Mouse (Mus musculus) mesoderm, embryonic 11.5 days (tissue): ENCODE data around the gene Tnfaip1.
A peak's percentile ranks its signal among the peaks of the same experiment; 100 is the strongest.
"Not testable (repeated sequence)": the region's sequence is repeated elsewhere in the genome, so short reads cannot be mapped to it uniquely, and the experiment has no call there.

Source experiments
- DNase-seq: peaks from one replicate; pipeline ENCODE4 v3.0.0-alpha.2; 2012; ENCODE audit warnings: low read depth, low spot score

Tnfaip1 gene

GRCm38 (mm10) chr11:78536690-78537084 lies 555 bp upstream of the Tnfaip1 start:
- DNase-seq = no peak

- peak; percentile 56 for DNase-seq
These were observed 604 bp downstream of the Tnfaip1 start for GRCm38 (mm10) chr11:78535376-78536079.

- DNase-seq = no peak
These were observed 1.6 kb downstream of the Tnfaip1 start for GRCm38 (mm10) chr11:78534516-78534915.

GRCm38 (mm10) chr11:78531515-78531914 lies 4.6 kb downstream of the Tnfaip1 start:
- DNase-seq = not testable (repeated sequence)

- no peak for DNase-seq
These were observed 5.1 kb downstream of the Tnfaip1 start for GRCm38 (mm10) chr11:78531046-78531445.

- DNase-seq = no peak
These were observed 6.1 kb downstream of the Tnfaip1 start for GRCm38 (mm10) chr11:78530001-78530400.

GRCm38 (mm10) chr11:78528714-78529113 lies 7.4 kb downstream of the Tnfaip1 start:
- no peak for DNase-seq

GRCm38 (mm10) chr11:78524838-78525237 lies 11.3 kb downstream of the Tnfaip1 start:
- DNase-seq = no peak

GRCm38 (mm10) chr11:78523241-78523955 lies 12.7 kb downstream of the Tnfaip1 start:
- DNase-seq = peak; percentile 66

- no peak for DNase-seq
These were observed 13.6 kb downstream of the Tnfaip1 start for GRCm38 (mm10) chr11:78522481-78522997.

- no peak for DNase-seq
These were observed 14.3 kb downstream of the Tnfaip1 start for GRCm38 (mm10) chr11:78521880-78522279.

- DNase-seq = no peak
These were observed 17.2 kb downstream of the Tnfaip1 start for GRCm38 (mm10) chr11:78518931-78519330.

GRCm38 (mm10) chr11:78515549-78516325 lies 20.4 kb downstream of the Tnfaip1 start:
- no peak for DNase-seq

GRCm38 (mm10) chr11:78513106-78513790 lies 22.9 kb downstream of the Tnfaip1 start:
- no peak for DNase-seq

- DNase-seq = peak; percentile 94
These were observed 23.8 kb downstream of the Tnfaip1 start, which contains the start of the genes Tmem199 and Poldip2 for GRCm38 (mm10) chr11:78512025-78512957. Gene Tmem199 (minus strand): TSS chr11:78512172. Gene Poldip2 (plus strand): TSS chr11:78512193.

GRCm38 (mm10) chr11:78509148-78509547 lies 27.0 kb downstream of the Tnfaip1 start:
- DNase-seq = no peak

- DNase-seq = no peak
These were observed 30.7 kb downstream of the Tnfaip1 start for GRCm38 (mm10) chr11:78505430-78505829.

- DNase-seq = no peak
These were observed 33.1 kb downstream of the Tnfaip1 start, which contains the start of gene Sebox for GRCm38 (mm10) chr11:78502909-78503650. Gene Sebox (plus strand): TSS chr11:78503447.

GRCm38 (mm10) chr11:78501529-78501928 lies 34.6 kb downstream of the Tnfaip1 start:
- DNase-seq = no peak
